In the genomic region with DNA sequence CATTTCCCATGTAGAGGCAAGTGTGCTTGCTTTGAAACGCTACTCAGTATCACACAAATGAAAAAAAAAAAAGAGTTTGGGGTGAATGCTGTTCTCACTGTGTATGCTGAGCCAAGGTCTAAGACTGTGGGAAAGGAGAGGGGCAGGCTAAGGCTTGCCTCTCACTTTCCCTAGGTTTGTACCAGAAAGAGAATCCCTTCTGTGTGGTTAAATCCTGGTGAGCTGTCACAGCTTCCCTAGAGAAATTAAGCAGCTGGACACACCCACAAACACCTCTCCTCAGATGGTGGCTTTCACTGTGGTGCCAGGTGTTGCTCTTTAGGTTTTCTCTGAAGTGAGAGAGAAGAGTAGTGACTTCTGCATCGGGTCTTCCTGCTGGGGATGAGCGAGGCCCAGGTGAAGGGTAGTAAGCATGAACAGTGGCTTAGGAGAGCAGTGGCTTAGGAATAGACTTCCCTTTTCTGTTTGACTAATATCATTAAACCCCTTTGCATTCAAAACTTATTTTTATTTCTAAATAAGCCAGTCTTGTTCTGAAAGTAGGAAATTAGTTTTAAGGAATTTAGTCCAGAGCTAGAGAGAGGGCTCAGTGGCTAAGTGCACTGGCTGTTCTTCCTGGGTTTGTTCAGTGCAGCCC, we compare ENCODE assay signal across 21 mouse cellular contexts. TPM values are rescaled to one million over a fixed set of nuclear protein-coding genes. Genes with fewer than 3 reads are reported as not detected.
DNase-seq lines count a peak whose midpoint lies in the region; ATAC-seq and TF ChIP-seq lines count a peak whose summit lies in the region.
"Had no signal": no experiment of that assay in that cellular context is flagged by ENCODE, and none has a peak within 500 bp of the region (broad histone marks: within the 10 kb centered on the region; RNA-seq: fewer than 3 reads in every experiment).

No protein-coding gene starts in this region.

- no peak for TF ChIP-seq CTCF in MEL (IDR thresholded peaks at IDR 0.05 in 2 of 3, conservative IDR thresholded peaks at IDR 0.05 in 1 of 3; ENCODE audit: control insufficient read depth in 1 of 3, insufficient read depth in 1 of 3, low read depth in 2 of 3, low read length in 3 of 3, poor library complexity in 1 of 3, severe bottlenecking in 1 of 3)
- TF ChIP-seq CTCF in embryonic fibroblast, embryonic 13.5 days (IDR thresholded peaks at IDR 0.05; ENCODE audit: borderline replicate concordance, insufficient read depth, low read length) = no peak

- peaks cover 41% of the 10 kb centered on the region for H3K36me3 ChIP-seq in liver, embryonic 12.5 days
- peaks cover 2% of the 10 kb centered on the region; the same call in 1 of the 2 replicates for H3K36me3 ChIP-seq in liver, embryonic 11.5 days (ENCODE audit: control insufficient read depth, insufficient read depth, low read length)
- peaks cover 2 to 20% of the 10 kb centered on the region in 2 experiments for H3K36me3 ChIP-seq in MEL (ENCODE audit: control insufficient read depth in 1 of 2, insufficient read depth in 2 of 2, low read length in 2 of 2)
- H3K36me3 ChIP-seq in stomach, embryonic 14.5 days (ENCODE audit: control insufficient read depth, insufficient read depth, low read length) = no peaks in the 10 kb centered on the region; the same call in 1 of the 2 replicates

- no peak overlapping the region for H3K4me2 ChIP-seq in liver, embryonic 12.5 days
- H3K4me2 ChIP-seq in liver, embryonic 11.5 days = no peak overlapping the region
- H3K4me2 ChIP-seq in stomach, embryonic 14.5 days (replicated peaks; ENCODE audit: low read depth, low read length) = no peak overlapping the region
- H3K4me2 ChIP-seq: lung, embryonic 14.5 days; neural tube, embryonic 15.5 days had no signal

- 0 out of 2 replicates have a peak overlapping the region, but pooled peaks have one; percentile 12 for H3K9ac ChIP-seq in liver, embryonic 12.5 days
- no peak overlapping the region for H3K9ac ChIP-seq in liver, embryonic 11.5 days (ENCODE audit: low read depth, low read length)
- H3K9ac ChIP-seq in MEL (ENCODE audit: control insufficient read depth, low read depth, low read length, poor library complexity, severe bottlenecking) = no peak overlapping the region
- no peak overlapping the region for H3K9ac ChIP-seq in stomach, embryonic 14.5 days (replicated peaks; ENCODE audit: low read depth, low read length)
- H3K9ac ChIP-seq: lung, embryonic 14.5 days; neural tube, embryonic 15.5 days had no signal

- no peak for TF ChIP-seq RAD21 in MEL (IDR thresholded peaks at IDR 0.05; ENCODE audit: low read depth, low read length)

- no peaks in the 10 kb centered on the region for H3K27me3 ChIP-seq in liver, embryonic 12.5 days (replicated peaks)
- no peaks in the 10 kb centered on the region for H3K27me3 ChIP-seq in liver, embryonic 11.5 days (replicated peaks; ENCODE audit: control insufficient read depth, insufficient read depth, low read length)
- no peaks in the 10 kb centered on the region for H3K27me3 ChIP-seq in MEL (ENCODE audit: control insufficient read depth in 1 of 2, insufficient read depth in 2 of 2, low read length in 2 of 2)
- H3K27me3 ChIP-seq in stomach, embryonic 14.5 days (ENCODE audit: control insufficient read depth, insufficient read depth, low read length) = no peaks in the 10 kb centered on the region
- H3K27me3 ChIP-seq: neural tube, embryonic 15.5 days had no signal

- H3K79me2 ChIP-seq in MEL (ENCODE audit: control insufficient read depth, insufficient read depth, low read length, poor library complexity) = no peaks in the 10 kb centered on the region

- no peak for ATAC-seq in liver, embryonic 12.5 days
- ATAC-seq in liver, embryonic 11.5 days (replicated peaks; ENCODE audit: low FRiP score) = no peak
- no peak for ATAC-seq in stomach, embryonic 14.5 days (ENCODE audit: insufficient number of reproducible peaks, insufficient read depth, low FRiP score, low read depth)
- ATAC-seq in activated CD4-positive, CD25-positive, alpha-beta regulatory T cell, adult 4 months = no peak
- ATAC-seq: CD4-positive, CD25-positive, alpha-beta regulatory T cell, adult 4 months had no signal

- no peak overlapping the region for H3K4me3 ChIP-seq in liver, embryonic 12.5 days
- no peak overlapping the region for H3K4me3 ChIP-seq in liver, embryonic 11.5 days (ENCODE audit: low read depth, low read length)
- H3K4me3 ChIP-seq in MEL (ENCODE audit: control insufficient read depth in 1 of 2, insufficient read depth in 1 of 2, low read depth in 2 of 2, low read length in 2 of 2) = no peak overlapping the region
- no peak overlapping the region for H3K4me3 ChIP-seq in embryonic fibroblast, embryonic 13.5 days (ENCODE audit: insufficient read depth, low read length)
- H3K4me3 ChIP-seq in stomach, embryonic 14.5 days (ENCODE audit: low read depth, low read length) = no peak overlapping the region
- H3K4me3 ChIP-seq: heart, embryonic 10.5 days; midbrain, embryonic 10.5 days; neural tube, embryonic 15.5 days had no signal

- TF ChIP-seq POLR2A in MEL (IDR thresholded peaks at IDR 0.05; ENCODE audit: control insufficient read depth in 1 of 2, insufficient read depth in 1 of 2, low read depth in 1 of 2, low read length in 2 of 2, poor library complexity in 1 of 2) = no peak
- TF ChIP-seq POLR2A in embryonic fibroblast, embryonic 13.5 days (IDR thresholded peaks at IDR 0.05; ENCODE audit: low read depth, low read length) = no peak

- no peak for TF ChIP-seq EP300 in MEL (IDR thresholded peaks at IDR 0.05; ENCODE audit: low read depth in 1 of 2, low read length in 2 of 2)

- 74% methylated on average over 3 of the region's 3 CpGs for WGBS in liver, embryonic 12.5 days (ENCODE audit: insufficient replicate concordance)
- WGBS in liver, embryonic 11.5 days = 77% methylated on average over 3 of the region's 3 CpGs
- WGBS in stomach, embryonic 14.5 days = 64% methylated on average over 3 of the region's 3 CpGs

- peaks cover 86% of the 10 kb centered on the region for H3K4me1 ChIP-seq in liver, embryonic 12.5 days
- H3K4me1 ChIP-seq in liver, embryonic 11.5 days (replicated peaks; ENCODE audit: control insufficient read depth, insufficient read depth, low read length) = peaks cover 52% of the 10 kb centered on the region
- H3K4me1 ChIP-seq in MEL (ENCODE audit: control insufficient read depth in 1 of 2, insufficient read depth in 2 of 2, low read length in 2 of 2) = peaks cover 29 to 30% of the 10 kb centered on the region in 2 experiments
- H3K4me1 ChIP-seq in embryonic fibroblast, embryonic 13.5 days (ENCODE audit: control insufficient read depth, insufficient read depth, low read length) = peaks cover 8% of the 10 kb centered on the region
- peaks cover 14% of the 10 kb centered on the region for H3K4me1 ChIP-seq in stomach, embryonic 14.5 days (ENCODE audit: control insufficient read depth, insufficient read depth, low read length)

- H3K9me3 ChIP-seq in liver, embryonic 12.5 days (replicated peaks) = no peaks in the 10 kb centered on the region
- no peaks in the 10 kb centered on the region for H3K9me3 ChIP-seq in liver, embryonic 11.5 days (ENCODE audit: control insufficient read depth, low read length)
- no peaks in the 10 kb centered on the region for H3K9me3 ChIP-seq in MEL (replicated peaks; ENCODE audit: insufficient read depth, low read length)
- H3K9me3 ChIP-seq in stomach, embryonic 14.5 days (ENCODE audit: control insufficient read depth, low read depth, low read length) = no peaks in the 10 kb centered on the region
- H3K9me3 ChIP-seq: heart, embryonic 10.5 days; midbrain, embryonic 10.5 days; neural tube, embryonic 15.5 days had no signal

- peak overlapping the region; percentile 97 for H3K27ac ChIP-seq in liver, embryonic 12.5 days
- H3K27ac ChIP-seq in liver, embryonic 11.5 days (ENCODE audit: low read depth, low read length) = no peak overlapping the region
- no peak overlapping the region for H3K27ac ChIP-seq in MEL (ENCODE audit: control insufficient read depth, low read depth, low read length)
- H3K27ac ChIP-seq in embryonic fibroblast, embryonic 13.5 days (ENCODE audit: insufficient read depth, low read length) = peak overlapping the region; percentile 50; the same call in 1 of the 2 replicates
- peak overlapping the region; percentile 90; the same call in 1 of the 2 replicates for H3K27ac ChIP-seq in stomach, embryonic 14.5 days (ENCODE audit: low read length)
- H3K27ac ChIP-seq: midbrain, embryonic 10.5 days; neural tube, embryonic 15.5 days had no signal

- no peak for DNase-seq in liver, embryonic 11.5 days (ENCODE audit: low spot score)
- DNase-seq in MEL (ENCODE audit: low read depth, low spot score) = peak; percentile 30
- no peak for DNase-seq in embryo, embryonic 9.5 days (ENCODE audit: extremely low spot score)
- DNase-seq: adrenal gland, postnatal 25 days; cerebellum, adult 9-10 months; embryo, embryonic 11 days; gastrocnemius, postnatal 36 days; heart, postnatal 36 days; kidney, postnatal 10 days; retina, postnatal 1 day had no signal

TF ChIP-seq in MEL, 35 proteins besides CTCF, POLR2A, EP300 and RAD21:
- no peak for TF ChIP-seq USF1 (IDR thresholded peaks at IDR 0.05; ENCODE audit: low read depth, low read length)
- TF ChIP-seq ZMIZ1 (IDR thresholded peaks at IDR 0.05; ENCODE audit: low read depth, low read length) = no peak
- no peak for TF ChIP-seq UBTF (IDR thresholded peaks at IDR 0.05; ENCODE audit: borderline replicate concordance, insufficient read depth, low read depth, low read length)
- TF ChIP-seq ELF1 (IDR thresholded peaks at IDR 0.05; ENCODE audit: low read depth, low read length) = no peak
- no peak for TF ChIP-seq CHD2 (IDR thresholded peaks at IDR 0.05; ENCODE audit: low read length)
- no peak for TF ChIP-seq MAFK (IDR thresholded peaks at IDR 0.05; ENCODE audit: borderline replicate concordance, low read depth, low read length)
- TF ChIP-seq ZC3H11A (IDR thresholded peaks at IDR 0.05; ENCODE audit: low read depth, low read length) = no peak

RNA-seq across cellular contexts. Expression of gene Zfp750, which starts 26.4 kb away (rescaled TPM):
- polyA plus RNA-seq in liver, embryonic 12.5 days (2016; fragmentation: Nextera tagmentation; extraction: Ambion mirVana) = 0.24 and 0.35 TPM in 2 replicates
- polyA plus RNA-seq in liver, embryonic 11.5 days (2014; fragmentation: Nextera tagmentation; extraction: Ambion mirVana) = 0.16 and 0.26 TPM in 2 replicates
- 0.08 TPM in 1 of 2 replicates, not detected in the other for total RNA-seq in MEL (2012; rRNA removed)
- polyA plus RNA-seq in MEL (2012; ENCODE audit: insufficient read depth in 1 of 2, insufficient read length in 2 of 2, low read depth in 1 of 2, low replicate concordance in 2 of 2, missing spikeins in 1 of 2) = under 1 TPM in 1 of 2 experiments, not detected in 1; 0.06 TPM
- 0.35 TPM in 1 of 2 replicates, not detected in the other for polyA plus RNA-seq in embryonic fibroblast, embryonic 13.5 days (2011; ENCODE audit: insufficient read length, low read depth, missing spikeins)
- 8.6 and 8.9 TPM in 2 replicates for polyA plus RNA-seq in stomach, embryonic 14.5 days (2014; fragmentation: Nextera tagmentation; extraction: Ambion mirVana)
- under 1 TPM; 0.70 to 0.97 TPM for polyA plus RNA-seq in activated CD4-positive, CD25-positive, alpha-beta regulatory T cell, adult 4 months (2017; shearing (Covaris generic))
- total RNA-seq: heart, postnatal 36 days; layer of hippocampus, postnatal 10 days; left cerebral cortex, postnatal 14 days had no signal

Comparison
In these comparisons a context has a peak if more than half of its experiments do, and no peak if none do; other contexts are left out.
1. H3K27ac ChIP-seq: peak in liver, embryonic 12.5 days (single experiment), embryonic fibroblast, embryonic 13.5 days (single experiment) and stomach, embryonic 14.5 days (single experiment); none in liver, embryonic 11.5 days (single experiment) and MEL (single experiment).